Mouse (Mus musculus) heart, embryonic 16.5 days (tissue): ENCODE results near the gene Stkld1. TPM values are rescaled to one million over a fixed set of nuclear protein-coding genes. Genes with fewer than 3 reads are reported as not detected.
A peak's percentile ranks its signal among the peaks of the same experiment; 100 is the strongest.

Source experiments
- ATAC-seq: fragments of 200-750 bp; cut with Nextera tagmentation; replicated peaks from 2 replicates; pipeline ENCODE4 v1.8.0; 2017; ENCODE audit warnings: moderate number of reproducible peaks; ENCODE audit not compliant: insufficient read depth, low FRiP score; ENCODE audit errors: extremely low read depth
- H3K27ac ChIP-seq: fragments of 300-500 bp; sonication (generic); 2 replicates; pipeline ENCODE4 v1.5.1; 2014; ENCODE audit warnings: mild to moderate bottlenecking, low read length, control low read depth, moderate library complexity
- H3K27me3 ChIP-seq: fragments of 300-500 bp; sonication (generic); 2 replicates; pipeline ENCODE4 v1.6.1; 2014; ENCODE audit warnings: low read length, mixed read lengths; ENCODE audit not compliant: control insufficient read depth, insufficient read depth
- H3K36me3 ChIP-seq: fragments of 300-500 bp; sonication (generic); 2 replicates; pipeline ENCODE4 v1.6.1; 2014; ENCODE audit not compliant: control insufficient read depth, insufficient read depth
- H3K4me1 ChIP-seq: fragments of 300-500 bp; sonication (generic); 2 replicates; pipeline ENCODE4 v1.6.1; 2014; ENCODE audit warnings: low read length, mixed read lengths; ENCODE audit not compliant: control insufficient read depth, insufficient read depth
- H3K4me2 ChIP-seq: fragments of 300-500 bp; sonication (generic); 2 replicates; pipeline ENCODE4 v1.6.1; 2014; ENCODE audit warnings: low read depth, mild to moderate bottlenecking, control low read depth, low read length
- H3K4me3 ChIP-seq: fragments of 300-500 bp; sonication (generic); 2 replicates; pipeline ENCODE4 v1.5.1; 2014; ENCODE audit warnings: mild to moderate bottlenecking, control low read depth, low read length
- H3K9ac ChIP-seq: fragments of 300-500 bp; sonication (generic); 2 replicates; pipeline ENCODE4 v1.6.1; 2014; ENCODE audit warnings: low read length, control low read depth
- H3K9me3 ChIP-seq: fragments of 300-500 bp; sonication (generic); replicated peaks from 2 replicates; pipeline ENCODE4 v1.6.1; 2016; ENCODE audit warnings: low read length; ENCODE audit not compliant: control insufficient read depth
- WGBS: fragments of 180-500 bp; shearing (Covaris S2); extraction: QIAGEN DNeasy Blood & Tissue Kit; methylation state at CpG from one replicate; pipeline ENCODE4 v1.1.7; 2014; 5-methylcytosine and 5-hydroxymethylcytosine counted together
- polyA plus RNA-seq: library from polyadenylated mRNA; unstranded; fragments of >200 nt; fragmentation: Nextera tagmentation; extraction: Ambion mirVana; gene quantifications from 2 replicates; pipeline ENCODE4 v1.2.1, GENCODE M21; 2015

Stkld1 gene
- polyA plus RNA-seq, 1 experiment from 2014 or later = 0.38 TPM

DNA sequence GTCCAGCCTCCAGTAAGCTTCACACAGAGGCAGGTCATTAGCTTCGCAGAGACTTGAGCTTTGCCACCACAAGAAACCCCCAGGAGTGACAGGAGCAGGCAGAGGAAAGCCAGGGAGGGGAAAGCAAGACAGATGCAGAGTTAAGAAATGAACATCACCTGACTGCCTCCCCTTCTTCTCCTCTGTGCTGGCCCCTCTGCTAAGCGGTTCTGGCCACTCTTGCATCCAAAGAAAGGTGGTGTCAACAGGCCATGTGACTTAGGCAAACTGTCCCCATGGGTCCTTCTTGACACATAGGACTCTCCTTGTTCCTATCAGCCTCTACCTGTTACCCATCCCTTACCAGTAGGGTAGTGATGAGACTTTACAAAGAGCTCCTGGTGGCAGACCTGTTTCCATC lies 27.9 kb upstream of the Stkld1 start:
- Histone ChIP-seq H3K4me2 (no peak overlapping the region), H3K27me3 (no peaks in the 10 kb centered on the region), H3K27ac (no peak overlapping the region), H3K4me1 (peaks cover 25% of the 10 kb centered on the region), H3K9ac (no peak overlapping the region), H3K9me3 (no peaks in the 10 kb centered on the region), H3K4me3 (no peak overlapping the region), H3K36me3 (peaks cover 18% of the 10 kb centered on the region)
- ATAC-seq = no peak
- 75% methylated on average over 2 of the region's 2 CpGs for WGBS

DNA sequence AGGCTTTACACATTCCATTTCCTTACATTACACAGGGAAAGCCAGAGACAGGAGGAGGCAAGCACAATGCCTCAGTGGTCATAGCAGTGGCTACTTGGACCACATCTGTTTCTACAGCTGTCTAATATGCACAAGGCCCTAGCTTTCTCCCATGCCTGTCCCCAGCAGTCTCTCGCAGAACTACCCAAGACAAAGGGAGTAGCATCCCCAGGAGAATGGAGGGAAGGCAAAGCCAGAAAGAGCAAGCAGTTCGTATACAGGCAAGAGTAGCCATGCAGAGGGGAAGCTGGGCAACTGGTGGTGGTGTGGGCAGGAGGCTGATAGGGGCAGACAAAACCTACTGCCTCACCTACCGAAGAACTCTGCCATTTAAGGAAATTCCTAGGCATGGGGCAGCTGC lies 27.4 kb upstream of the Stkld1 start:
- WGBS = 96% methylated on average over 3 of the region's 3 CpGs
- Histone ChIP-seq H3K4me3 (no peak overlapping the region), H3K4me2 (no peak overlapping the region), H3K9me3 (no peaks in the 10 kb centered on the region), H3K9ac (no peak overlapping the region), H3K4me1 (peaks cover 25% of the 10 kb centered on the region), H3K36me3 (peaks cover 18% of the 10 kb centered on the region), H3K27me3 (no peaks in the 10 kb centered on the region), H3K27ac (no peak overlapping the region)
- ATAC-seq = no peak

DNA sequence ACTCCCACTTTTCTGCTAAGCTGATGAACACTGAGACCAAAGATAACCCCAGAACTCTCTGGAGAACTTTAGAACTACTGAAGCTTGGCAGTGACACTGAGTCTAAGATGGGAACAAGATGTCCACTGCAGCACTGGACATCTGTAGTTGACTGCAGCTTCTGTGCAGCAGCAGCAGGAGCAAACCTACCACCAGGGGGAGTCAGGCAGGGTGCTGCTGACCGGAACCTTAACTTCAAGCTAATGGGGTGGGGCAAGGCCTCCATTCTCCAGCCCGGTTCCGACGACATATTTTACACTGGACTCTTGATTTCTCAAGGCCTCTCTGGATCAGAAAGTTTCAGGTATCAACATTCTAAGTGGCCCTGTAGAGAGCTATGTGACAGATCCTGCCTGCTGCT lies 26.7 kb upstream of the Stkld1 start:
- no peak overlapping the region for H3K4me3 ChIP-seq
- H3K27me3 ChIP-seq = no peaks in the 10 kb centered on the region
- H3K9ac ChIP-seq = no peak overlapping the region
- no peaks in the 10 kb centered on the region for H3K9me3 ChIP-seq
- WGBS = 56% methylated on average over 4 of the region's 4 CpGs
- peaks cover 27% of the 10 kb centered on the region for H3K4me1 ChIP-seq
- ATAC-seq = no peak
- no peak overlapping the region for H3K4me2 ChIP-seq
- peaks cover 19% of the 10 kb centered on the region for H3K36me3 ChIP-seq
- no peak overlapping the region for H3K27ac ChIP-seq

DNA sequence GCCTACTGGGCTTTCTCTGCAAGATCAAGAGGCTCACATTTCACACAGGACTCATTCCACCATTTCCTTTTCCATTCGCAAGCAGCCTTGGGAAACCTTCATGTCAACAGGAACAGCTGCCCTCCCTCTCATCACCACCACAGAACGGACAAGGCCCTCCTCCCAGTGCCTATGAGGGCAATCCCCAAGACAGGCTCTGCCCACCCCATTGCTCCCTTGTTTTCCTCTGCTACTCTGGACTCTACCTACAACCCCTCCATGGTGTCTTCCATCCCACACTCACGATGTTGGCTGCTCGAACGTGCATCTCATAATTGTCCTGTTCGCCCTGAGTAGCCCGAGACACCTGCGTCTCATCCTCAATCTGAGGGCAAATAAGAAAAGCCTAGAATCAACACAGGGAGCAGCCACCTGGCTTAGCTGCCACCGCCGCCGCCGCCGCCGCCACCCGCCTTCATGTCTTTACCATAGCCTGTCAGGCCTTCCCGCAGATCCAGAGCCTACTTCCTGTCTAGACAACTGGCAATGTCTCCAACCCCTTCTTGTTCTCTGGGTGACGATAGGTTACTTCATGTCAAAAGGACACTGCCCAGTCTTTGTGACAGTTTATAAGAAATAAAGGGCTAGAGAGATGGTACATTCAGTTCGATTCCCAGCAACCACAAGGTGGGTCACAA lies 25.0 kb upstream of the Stkld1 start:
- H3K4me1 ChIP-seq = peaks cover 25% of the 10 kb centered on the region
- H3K4me3 ChIP-seq = peak overlapping the region; percentile 91
- WGBS = 74% methylated on average over 18 of the region's 18 CpGs
- H3K27me3 ChIP-seq = no peaks in the 10 kb centered on the region
- H3K4me2 ChIP-seq = peak overlapping the region; percentile 89
- peaks cover 36% of the 10 kb centered on the region for H3K36me3 ChIP-seq
- H3K9me3 ChIP-seq = no peaks in the 10 kb centered on the region
- no peak for ATAC-seq
- no peak overlapping the region for H3K27ac ChIP-seq
- peak overlapping the region; percentile 42 for H3K9ac ChIP-seq

DNA sequence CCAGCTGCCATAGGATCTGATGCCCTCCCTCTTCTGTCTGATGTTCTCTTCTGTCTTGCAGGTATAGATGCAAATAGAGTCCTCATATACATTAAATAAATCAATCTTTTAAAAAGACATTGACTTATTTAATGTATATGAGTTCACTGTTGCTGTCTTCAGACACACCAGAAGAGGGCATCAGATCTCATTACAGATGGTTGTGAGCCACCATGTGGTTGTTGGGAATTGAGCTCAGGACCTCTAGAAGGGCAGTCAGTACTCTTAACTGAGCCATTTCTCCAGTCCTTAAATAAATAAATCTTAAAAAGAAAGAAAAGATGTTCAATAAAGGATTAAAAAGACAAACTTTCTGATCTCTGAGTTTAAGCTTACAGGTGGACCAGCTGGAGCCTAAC lies 24.5 kb upstream of the Stkld1 start:
- H3K27me3 ChIP-seq = no peaks in the 10 kb centered on the region
- peak overlapping the region; percentile 92 for H3K27ac ChIP-seq

DNA sequence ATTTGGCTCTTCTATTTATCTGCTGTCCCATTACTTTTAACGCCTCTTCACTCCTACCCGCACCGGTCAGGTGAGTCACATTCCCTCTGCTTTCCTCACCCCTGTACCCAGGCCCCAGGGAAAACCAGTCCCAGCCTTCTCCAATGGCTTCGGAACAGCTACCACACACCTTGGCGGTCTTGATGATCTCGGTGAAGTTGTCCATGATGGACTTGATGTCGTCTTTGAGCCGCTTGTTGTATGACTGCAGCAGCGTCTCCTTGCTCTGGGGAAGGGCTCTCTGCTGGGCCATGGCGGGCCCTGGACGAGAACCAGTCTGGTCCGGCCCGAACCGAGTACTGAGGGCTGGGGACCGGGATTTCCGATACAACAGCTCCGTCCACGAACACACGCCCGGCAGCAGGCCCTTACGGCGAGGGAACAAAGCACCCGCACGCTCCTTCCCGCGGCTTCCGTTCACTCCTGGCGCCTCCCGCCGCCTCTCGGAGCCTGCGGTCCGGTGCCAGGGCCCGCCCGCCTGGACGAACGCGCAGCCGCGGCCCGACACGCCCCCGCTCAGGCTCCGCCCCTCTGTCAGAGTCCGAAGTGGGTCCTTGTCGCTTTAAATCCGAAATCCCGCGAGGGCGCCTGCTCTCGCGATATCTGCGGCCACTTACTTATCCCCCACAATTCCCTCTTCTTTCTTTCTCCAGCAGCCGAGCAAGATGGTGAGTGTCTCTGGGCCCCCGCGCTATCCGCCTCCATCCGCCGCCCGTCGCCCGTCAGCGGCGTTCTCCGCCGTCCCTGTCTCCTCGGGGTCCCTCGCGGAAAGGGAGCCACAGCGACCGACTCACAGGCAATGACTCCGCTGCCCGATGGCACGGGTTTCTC lies 23.5 kb upstream of the Stkld1 start, which contains the start of the genes Med22 and Rpl7a:
Gene Med22 (minus strand): TSS at position 554 of the 870 bp plus-strand sequence.
Gene Rpl7a (plus strand): TSS at position 641 of the 870 bp plus-strand sequence.
- Histone ChIP-seq H3K4me2 (peak within 1 kb of the TSS; percentile 99), H3K36me3 (peaks cover 43% of the 10 kb centered on the region), H3K9ac (peak within 1 kb of the TSS; percentile 94), H3K4me3 (peak within 1 kb of the TSS; percentile 91), H3K9me3 (no peaks in the 10 kb centered on the region), H3K27me3 (no peaks in the 10 kb centered on the region), H3K27ac (peak within 1 kb of the TSS; percentile 92), H3K4me1 (peaks cover 28% of the 10 kb centered on the region)
- peak; percentile 95 for ATAC-seq
- WGBS = under 1% methylated on average over 74 of the region's 74 CpGs

More for the DNA sequence above, 24.5 kb upstream of the Stkld1 start:
- Histone ChIP-seq H3K9ac (peak overlapping the region; percentile 94), H3K4me1 (peaks cover 25% of the 10 kb centered on the region), H3K4me2 (peak overlapping the region; percentile 89), H3K4me3 (peak overlapping the region; percentile 91), H3K9me3 (no peaks in the 10 kb centered on the region), H3K36me3 (peaks cover 42% of the 10 kb centered on the region)
- ATAC-seq = no peak

DNA sequence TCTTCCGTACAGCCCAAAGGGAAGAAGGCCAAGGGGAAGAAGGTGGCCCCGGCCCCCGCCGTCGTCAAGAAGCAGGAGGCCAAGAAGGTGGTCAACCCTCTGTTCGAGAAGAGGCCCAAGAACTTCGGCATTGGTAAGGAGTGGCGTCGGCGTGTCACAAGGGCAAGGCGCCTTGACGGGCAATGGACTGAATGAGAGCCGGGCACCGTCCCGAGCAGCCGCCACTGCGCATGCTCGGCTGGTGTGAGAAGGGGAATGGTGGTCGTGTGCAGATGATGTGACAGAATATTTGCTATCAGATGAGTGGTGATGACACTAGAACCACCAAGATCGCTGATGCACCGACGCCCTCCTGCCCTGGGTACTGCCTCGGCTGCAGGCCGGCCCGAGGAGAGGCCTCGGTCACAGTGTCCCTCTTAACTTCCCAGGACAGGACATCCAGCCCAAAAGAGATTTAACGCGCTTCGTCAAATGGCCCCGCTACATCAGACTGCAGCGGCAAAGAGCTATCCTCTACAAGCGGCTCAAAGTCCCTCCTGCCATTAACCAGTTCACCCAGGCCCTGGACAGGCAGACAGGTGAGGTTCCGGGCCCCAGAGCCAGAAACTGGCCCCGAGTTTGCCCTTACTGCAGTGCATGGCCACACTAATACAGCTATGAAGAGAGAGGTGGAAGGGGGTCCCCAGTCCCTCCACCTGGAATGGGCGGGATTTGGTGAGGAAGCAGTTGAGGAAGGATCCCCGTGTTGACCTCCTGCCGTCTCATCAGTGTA lies 22.7 kb upstream of the Stkld1 start:
- Histone ChIP-seq H3K4me1 (peaks cover 33% of the 10 kb centered on the region), H3K27me3 (no peaks in the 10 kb centered on the region), H3K27ac (peak overlapping the region; percentile 81), H3K36me3 (peaks cover 39% of the 10 kb centered on the region), H3K4me3 (peak overlapping the region; percentile 91), H3K9ac (peak overlapping the region; percentile 94), H3K9me3 (no peaks in the 10 kb centered on the region), H3K4me2 (peak overlapping the region; percentile 99)
- WGBS = under 1% methylated on average over 37 of the region's 37 CpGs
- ATAC-seq = peak; percentile 45

DNA sequence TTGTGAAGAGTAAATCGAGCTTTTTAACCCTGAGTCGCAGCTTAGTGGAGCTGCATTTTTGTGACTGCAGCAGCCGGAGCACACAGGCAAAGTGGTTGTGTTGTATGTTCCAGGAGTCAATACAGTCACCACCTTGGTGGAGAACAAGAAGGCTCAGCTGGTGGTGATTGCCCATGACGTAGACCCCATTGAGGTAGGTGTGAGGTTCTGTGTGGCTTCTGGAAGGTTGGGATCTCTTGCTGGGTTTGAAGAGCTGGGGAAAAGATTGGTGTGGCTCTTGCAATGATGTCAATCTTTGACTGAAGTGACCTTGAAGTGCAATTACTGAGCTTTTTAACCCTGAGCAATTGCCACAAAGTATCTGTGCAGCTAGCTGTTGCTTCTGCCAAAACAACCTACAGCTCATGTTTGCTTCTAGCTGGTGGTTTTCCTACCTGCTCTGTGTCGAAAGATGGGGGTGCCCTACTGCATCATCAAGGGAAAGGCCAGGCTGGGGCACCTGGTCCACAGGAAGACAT lies 21.5 kb upstream of the Stkld1 start:
- H3K4me3 ChIP-seq = peak overlapping the region; percentile 91
- H3K36me3 ChIP-seq = peaks cover 34% of the 10 kb centered on the region
- H3K4me2 ChIP-seq = peak overlapping the region; percentile 99
- no peak for ATAC-seq
- H3K9ac ChIP-seq = peak overlapping the region; percentile 94
- peaks cover 39% of the 10 kb centered on the region for H3K4me1 ChIP-seq
- 67% methylated on average over 5 of the region's 5 CpGs for WGBS
- no peaks in the 10 kb centered on the region for H3K9me3 ChIP-seq
- H3K27ac ChIP-seq = no peak overlapping the region
- no peaks in the 10 kb centered on the region for H3K27me3 ChIP-seq
